Mouse (Mus musculus) small intestine, adult 2 months (tissue): Measurements from ENCODE around the gene Pradc1.

ENCODE experiments used
- CTCF ChIP-seq: fragments of 200-500 bp; IDR thresholded peaks from 2 replicates; pipeline ENCODE4 v1.5.1; 2012; ENCODE audit warnings: low read depth, mild to moderate bottlenecking, control low read depth, inconsistent platforms, low read length, moderate library complexity, mixed read lengths; ENCODE audit not compliant: insufficient replicate concordance, insufficient read length; ENCODE audit errors: extremely low read depth
- POLR2A ChIP-seq: fragments of 200-500 bp; IDR thresholded peaks from 2 replicates; pipeline ENCODE4 v1.6.1; 2012; ENCODE audit warnings: low read depth, mild to moderate bottlenecking, control low read depth, inconsistent platforms, low read length, moderate library complexity

DNA sequence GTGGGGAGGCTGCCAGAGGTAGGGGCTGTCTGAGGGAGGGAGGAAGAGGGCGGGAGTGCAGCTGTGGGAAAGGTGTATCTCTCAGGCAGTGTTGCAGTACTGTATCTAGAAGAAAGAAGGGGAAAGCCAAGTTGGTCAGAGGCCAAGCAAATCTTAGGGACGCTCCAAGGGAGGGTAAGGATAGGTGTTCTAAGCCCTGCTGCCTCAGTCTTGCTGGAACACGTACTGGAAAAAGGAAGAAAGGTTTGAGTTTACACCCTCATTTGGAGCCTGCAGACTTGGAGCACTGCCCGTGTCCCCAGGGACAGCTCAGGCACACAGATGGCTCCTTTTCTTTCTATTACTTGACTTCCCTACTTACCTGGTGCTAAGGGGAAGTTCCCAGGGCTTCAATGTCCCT lies 10.6 kb downstream of the Pradc1 start:
- no peak for TF ChIP-seq POLR2A
- TF ChIP-seq CTCF: no peak
